Mouse (Mus musculus) cerebellum, adult 11 months (tissue): Measurements from ENCODE around the gene Btbd35f9.
"Not testable (repeated sequence)": the region's sequence is repeated elsewhere in the genome, so short reads cannot be mapped to it uniquely, and the experiment has no call there.

Source experiments
- DNase-seq: peaks from one replicate; pipeline ENCODE4 v3.0.0; 2022

Btbd35f9 gene

GRCm38 (mm10) chrX:34161399-34161798 lies at the start of gene Btbd35f9:
Gene Btbd35f9 (minus strand): TSS chrX:34161499.
- not testable (repeated sequence) for DNase-seq
